Mouse (Mus musculus): Measurements from ENCODE around the gene Wdr3.
A peak's percentile ranks its signal among the peaks of the same experiment; 100 is the strongest.

Wdr3 gene

DNA sequence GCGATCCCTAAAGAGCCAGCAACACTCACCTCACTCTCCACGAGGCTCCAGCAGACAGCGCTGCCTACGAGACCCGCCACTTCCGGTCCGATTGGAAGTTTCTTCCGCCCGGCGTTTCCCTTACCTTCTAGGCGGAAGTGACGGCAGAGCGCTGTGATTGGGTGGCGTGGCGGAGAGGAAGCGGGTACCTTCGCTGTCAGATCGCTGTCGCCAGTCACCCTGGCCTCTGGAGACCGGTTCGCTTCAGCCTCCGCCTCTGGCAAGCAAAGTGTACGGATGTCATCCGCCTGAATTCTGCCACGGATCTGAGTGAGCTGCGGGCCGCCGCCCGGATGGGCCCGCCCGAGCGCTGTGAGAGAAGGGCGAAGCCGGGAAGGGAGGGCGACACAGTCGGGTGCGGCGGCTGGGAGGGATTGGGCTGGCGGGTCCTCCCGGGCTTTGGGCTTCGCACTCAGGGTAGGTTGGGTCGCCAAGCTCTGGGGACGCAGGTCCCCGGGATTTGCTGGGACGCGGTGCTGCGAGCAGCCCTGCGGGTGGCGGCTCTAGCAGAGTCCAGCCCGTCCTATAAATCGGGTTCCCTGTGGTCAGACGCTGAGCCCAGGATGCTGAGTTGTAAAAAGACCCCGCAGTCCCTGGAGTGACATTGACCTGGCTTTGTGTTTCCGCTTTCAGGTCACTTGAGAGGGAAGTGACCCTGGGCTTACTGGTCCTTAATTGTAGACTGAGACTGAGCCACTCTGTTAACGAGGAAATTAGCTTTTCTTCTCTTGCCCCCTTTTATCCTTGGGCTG lies at the start of gene Wdr3, which contains the start of gene Gdap2:
Gene Wdr3, minus strand, starts transcription at position 93 of the 791 bp plus-strand sequence.
Gene Gdap2, plus strand, starts transcription at position 67 of the 791 bp plus-strand sequence.
- DNase-seq (ENCODE audit: low spot score in 2 of 2): peak; percentile 94

DNA sequence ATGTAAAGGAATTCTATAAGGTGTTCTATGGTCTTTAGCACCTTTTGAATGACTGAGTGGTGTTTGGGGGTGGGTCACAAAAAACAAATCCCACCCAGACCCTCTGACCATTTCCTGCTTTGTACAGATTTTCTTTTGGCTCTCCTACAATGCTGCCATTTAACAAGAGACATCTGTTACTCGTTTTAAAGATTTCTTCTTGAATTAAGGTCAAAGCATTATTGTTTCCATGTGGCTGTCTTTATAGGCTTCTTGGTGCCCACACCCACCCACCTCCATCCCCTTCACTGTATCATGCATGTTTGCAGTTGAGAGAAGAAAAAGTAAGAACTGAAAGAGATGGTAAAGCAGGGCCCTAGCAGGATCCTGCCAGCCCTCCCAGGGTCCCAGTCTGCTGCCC lies 44.8 kb upstream of the Wdr3 start:
- DNase-seq (ENCODE audit: low spot score in 2 of 2): no peak

DNA sequence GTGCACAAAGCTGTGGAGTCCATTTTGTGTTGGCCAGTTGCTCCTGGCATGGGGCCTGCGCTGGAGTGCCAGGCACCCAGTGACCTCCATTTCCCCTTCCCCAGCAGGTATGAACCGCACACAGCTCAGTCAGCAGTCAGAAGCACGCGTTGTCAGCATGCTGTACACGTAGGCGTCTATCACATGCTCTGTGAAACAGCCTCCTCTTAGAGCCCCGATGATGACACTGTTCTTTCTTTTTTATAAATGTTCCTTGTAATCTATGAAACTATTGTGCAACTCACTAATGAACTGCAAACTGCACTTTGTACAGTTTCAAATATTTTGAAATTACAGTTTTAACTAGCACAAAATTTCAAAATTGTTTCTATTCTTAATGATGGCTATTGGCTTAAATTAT lies 39.3 kb upstream of the Wdr3 start:
- no peak for DNase-seq (ENCODE audit: low spot score in 2 of 2)

DNA sequence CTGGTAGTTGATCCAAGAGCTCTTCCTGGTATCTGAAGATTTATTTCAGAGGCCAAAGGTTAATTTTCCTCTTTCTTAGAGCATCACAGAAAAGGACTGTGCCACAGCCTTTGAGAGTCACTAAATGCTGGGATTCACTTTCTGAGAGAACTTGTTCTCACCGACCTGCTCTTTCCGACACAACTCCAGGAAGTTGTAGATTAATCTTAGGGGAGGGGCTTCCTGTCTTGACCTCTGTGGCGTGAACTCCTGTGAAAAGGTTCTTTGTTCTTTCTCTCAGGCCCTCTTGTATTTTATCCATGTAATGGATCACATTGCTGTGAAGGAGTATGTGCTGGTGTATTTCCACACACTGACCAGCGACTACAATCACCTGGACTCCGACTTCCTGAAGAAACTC lies 32.0 kb upstream of the Wdr3 start:
- DNase-seq (ENCODE audit: low spot score in 2 of 2): no peak

DNA sequence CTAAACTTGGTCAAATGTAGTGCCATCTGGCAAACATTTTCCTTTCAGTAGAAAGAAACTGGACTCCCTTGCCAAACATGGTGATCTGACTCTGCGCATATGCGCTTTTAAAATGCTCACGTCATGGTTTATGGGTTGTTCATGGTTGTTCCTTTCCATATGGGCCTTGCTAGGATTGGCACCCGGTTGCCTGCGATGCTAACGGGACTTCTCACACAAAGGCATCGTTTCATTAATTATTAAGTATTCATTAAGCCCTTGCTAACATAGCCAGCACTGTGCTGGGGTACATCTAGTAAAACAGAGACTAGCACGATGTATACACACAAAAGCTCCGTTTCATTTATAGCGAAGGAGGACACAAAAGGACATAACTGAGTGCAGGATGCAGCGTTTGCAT lies 27.7 kb upstream of the Wdr3 start:
- DNase-seq (ENCODE audit: low spot score in 2 of 2): no peak

DNA sequence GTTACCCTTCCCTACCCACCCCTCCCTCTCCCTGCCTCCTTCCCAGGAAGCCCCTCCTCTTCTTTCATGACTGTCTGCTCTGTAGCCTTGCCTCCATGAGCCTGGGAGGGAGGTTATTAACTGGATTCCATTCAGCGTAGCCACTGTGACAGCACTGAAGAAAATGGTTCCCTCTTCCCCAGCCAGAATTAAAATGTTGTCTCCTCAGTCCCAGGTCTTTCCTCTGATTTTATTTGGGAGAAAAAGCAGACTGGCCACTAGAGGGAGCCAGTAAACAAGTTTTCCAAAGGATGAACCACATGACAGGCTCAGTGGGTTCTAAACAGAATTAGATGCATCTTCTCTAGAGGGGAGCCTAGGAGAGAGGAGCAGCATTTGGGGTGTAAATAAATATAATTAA lies 27.2 kb upstream of the Wdr3 start:
- DNase-seq (ENCODE audit: low spot score in 2 of 2): peak; percentile 24 to 43

DNA sequence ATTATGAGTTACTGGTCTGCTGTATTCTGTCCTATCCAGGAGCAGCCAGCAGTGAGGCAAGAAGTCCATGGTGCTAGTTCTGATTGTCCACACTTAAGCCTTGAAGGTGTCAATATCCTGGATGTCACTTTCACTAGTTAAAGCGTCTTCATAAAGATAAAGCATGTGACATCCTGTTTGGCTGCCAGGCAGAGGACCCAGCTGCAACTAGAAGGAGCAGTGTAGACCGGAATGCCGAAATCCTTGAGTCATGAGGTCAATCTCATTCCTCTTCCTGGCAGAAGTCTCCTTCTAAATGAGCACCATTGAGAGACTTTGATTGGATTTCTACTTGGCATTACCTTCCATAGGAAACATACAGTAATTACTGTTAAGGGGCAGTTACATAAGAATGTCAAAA lies 18.3 kb upstream of the Wdr3 start:
- DNase-seq (ENCODE audit: low spot score in 2 of 2): no peak

DNA sequence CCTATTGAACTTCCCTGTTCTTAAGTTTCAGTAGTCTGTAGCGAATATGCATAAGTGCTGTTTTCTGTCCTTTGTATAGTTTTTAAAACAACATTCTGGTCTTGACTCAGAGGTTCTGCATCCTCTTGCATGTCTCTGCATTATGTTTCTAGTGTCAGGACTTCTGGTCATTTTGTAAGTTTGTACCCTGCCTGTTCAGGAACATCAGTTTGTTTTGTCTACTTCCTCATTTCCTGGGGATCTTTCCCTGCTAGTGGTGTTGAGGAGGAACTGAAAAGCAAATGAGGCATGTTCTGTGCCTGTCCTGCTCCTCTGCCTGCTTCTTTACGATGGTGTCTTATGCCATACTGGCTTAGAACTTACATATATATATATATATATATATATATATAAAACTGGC lies 13.8 kb upstream of the Wdr3 start:
- DNase-seq (ENCODE audit: low spot score in 2 of 2): peak in 1 of 2 experiments; percentile 32

DNA sequence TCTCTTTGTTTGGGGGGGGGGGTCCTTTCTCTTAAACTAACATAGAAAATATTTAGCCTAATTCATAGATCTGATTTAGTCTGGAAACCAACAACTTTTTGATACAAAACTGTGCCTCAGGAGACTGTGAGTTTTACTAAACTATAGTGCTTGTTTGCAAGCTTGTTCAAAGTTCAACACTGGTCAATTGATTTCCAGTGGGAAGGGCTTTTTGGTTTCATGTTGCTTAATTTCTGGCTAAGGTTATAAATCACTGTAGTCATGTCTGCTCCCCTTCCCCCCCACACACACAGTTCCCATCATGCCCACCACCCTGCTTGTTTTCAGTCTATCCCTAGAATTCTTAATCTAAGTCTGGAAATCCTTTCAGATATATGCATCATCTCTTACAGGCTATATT lies 2.8 kb upstream of the Wdr3 start:
- no peak for DNase-seq (ENCODE audit: low spot score in 2 of 2)

DNA sequence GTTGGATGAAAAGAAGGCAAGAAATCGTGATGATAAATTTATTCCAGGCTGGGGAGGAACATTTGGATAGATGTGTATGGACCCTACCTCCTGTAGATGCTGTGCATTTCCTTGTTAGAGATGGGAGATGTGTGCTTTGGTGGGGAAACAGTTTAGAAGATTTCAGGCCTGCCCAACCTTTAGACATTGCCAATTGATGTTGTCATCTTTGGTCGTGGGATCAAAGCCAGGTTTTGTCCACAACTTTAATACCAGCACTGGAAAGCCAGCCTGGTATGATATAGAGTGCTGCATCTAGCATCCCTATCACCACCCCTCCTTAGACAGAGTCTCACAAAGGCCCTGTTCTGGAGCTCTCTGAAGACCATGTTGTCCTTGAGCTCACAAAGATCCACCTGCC lies 1.3 kb upstream of the Wdr3 start:
- DNase-seq (ENCODE audit: low spot score in 2 of 2): no peak

DNA sequence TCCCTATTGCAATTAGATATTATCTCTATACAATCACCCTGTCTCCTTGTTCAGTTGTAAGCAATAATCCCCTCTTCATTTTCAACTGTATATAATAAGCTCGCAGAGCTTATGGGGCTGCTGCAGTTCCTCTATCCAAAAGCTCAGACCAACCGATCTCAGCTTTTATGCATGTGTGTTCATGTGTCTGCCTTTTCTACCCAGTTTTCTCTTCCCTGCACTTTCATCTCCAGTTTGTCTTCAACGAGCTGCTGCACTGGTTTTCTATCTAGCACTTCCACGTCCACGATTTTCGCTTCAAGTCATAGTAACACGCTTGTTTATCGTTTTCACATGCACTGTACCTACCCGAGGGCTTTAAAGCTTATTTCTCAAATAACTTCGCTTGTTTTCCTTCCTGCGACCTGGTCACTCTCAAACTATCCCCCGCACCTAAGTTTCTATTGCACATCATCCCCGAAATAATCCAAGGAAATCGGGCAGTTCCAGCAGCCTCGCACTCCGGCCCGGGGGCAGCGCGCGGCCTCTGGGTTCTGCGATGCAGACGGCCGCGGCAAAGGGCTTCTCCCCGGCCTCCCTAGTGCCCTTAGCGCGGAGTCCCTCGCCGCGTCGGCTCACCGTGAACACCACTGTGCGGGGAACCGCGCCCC lies 417 bp downstream of the Wdr3 start:
- DNase-seq (ENCODE audit: low spot score in 2 of 2): no peak

DNA sequence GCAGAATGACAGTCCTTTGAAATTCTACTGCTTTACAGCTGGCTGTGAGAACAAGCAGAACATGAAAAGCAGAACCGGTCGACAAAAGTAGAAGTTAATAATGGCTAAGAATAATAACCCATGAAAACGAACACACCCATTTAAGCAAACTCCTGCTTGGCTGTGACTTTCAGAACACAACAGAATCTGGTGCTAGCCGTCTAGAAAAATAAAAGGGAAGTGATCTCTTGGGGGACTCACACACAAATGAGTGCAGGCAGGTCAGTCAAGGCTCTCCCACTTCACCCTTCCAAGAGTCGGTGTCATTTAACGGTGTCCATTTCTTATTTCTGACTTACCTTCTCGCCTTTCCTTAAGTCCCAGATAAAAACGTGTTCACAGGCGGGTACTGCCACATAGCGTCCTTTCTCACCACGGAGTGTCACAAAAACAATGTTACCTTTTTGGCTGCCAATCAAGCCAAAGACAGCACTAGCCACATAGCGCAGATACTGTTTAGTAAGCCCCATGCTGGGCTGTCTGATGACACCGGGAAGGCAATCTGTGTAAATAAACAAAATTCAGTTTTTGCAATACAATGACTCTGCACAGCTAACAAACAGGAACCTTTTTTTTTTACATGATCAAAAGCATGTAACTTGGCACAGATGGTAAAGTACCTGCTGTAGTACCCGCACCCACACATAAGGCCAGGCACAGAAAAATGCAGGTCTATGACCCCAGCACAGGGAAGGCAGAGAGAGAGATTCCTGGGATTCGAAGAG lies 1.3 kb downstream of the Wdr3 start:
- peak in 1 of 2 experiments; percentile 13 for DNase-seq (ENCODE audit: low spot score in 2 of 2)

DNA sequence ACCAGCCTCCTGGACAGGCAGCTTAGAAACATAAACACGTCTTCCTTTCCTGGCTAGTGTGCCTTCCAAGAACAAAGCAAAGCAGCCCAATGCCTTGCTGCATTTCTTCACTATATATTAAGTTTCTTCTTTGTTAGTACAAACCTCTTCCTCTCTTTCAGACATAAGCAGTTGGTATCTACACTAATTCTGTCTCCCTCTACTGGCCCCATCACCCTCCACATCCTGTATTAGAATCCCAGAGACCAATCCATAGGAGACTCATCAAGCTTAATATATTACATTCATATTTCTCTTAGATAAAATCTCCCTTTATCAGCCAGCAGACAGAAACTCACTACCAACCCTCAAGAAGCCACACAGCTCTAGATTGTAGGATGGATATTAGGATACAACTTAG lies 39.8 kb downstream of the Wdr3 start:
- DNase-seq (ENCODE audit: low spot score in 2 of 2): no peak

DNA sequence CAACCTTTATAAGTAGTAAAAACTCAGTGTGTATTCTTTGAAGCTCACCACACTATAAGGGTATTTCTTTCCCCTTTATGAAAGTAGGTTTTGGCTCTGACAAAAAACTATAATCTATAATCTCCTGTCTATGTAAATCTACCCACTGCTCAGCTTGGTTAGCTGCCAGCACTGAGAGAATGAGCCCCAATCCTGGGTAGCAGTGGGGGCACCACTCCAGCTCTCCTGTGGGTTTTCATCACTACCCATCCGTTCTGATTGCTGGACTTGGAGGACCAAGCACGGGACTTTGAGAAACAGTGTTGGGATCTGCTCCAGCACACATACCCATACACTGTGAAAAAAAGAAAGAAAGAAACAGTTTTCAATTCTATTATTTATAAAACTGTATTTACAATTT lies 40.2 kb downstream of the Wdr3 start:
- no peak for DNase-seq (ENCODE audit: low spot score in 2 of 2)

DNA sequence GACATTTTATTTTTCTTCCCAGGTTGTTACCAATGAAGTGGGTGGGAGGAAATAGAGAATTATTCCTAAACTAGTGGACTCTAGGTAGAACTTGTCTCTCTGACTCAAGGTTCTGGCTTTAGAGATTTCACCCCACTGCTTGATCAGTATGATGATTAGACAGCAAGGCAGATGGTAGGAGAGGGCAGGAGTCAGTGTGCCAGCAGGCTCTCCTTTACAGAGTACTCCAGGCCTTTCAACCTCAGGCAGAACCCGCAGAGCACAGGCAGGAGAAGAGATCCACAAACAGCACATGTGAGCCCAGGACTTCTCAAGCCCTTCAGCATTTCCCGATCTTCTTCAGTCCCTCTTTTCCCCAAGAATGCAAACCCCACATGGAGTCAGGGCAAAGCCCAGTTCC lies 43.5 kb downstream of the Wdr3 start:
- no peak for DNase-seq (ENCODE audit: low spot score in 2 of 2)

DNA sequence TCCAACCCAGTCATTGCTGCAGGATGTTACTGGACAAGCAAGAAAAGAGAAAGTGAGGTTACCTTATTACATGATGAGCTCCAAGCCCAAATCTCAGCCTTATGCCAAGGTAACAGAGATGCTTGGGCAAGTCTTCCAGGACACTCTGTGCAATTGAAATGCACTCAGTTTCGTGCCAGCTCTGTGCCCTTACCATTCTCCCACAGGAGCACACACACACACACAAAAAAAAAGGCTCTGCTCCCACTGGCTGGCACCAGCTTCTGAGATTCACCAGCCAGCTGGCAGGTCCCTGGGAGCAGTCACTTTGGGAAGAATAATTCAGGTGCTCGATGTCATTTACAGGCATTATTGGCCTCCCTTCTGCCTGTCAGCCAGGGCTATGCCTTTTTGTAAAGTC lies 55.5 kb downstream of the Wdr3 start:
- DNase-seq (ENCODE audit: low spot score in 2 of 2): no peak

DNA sequence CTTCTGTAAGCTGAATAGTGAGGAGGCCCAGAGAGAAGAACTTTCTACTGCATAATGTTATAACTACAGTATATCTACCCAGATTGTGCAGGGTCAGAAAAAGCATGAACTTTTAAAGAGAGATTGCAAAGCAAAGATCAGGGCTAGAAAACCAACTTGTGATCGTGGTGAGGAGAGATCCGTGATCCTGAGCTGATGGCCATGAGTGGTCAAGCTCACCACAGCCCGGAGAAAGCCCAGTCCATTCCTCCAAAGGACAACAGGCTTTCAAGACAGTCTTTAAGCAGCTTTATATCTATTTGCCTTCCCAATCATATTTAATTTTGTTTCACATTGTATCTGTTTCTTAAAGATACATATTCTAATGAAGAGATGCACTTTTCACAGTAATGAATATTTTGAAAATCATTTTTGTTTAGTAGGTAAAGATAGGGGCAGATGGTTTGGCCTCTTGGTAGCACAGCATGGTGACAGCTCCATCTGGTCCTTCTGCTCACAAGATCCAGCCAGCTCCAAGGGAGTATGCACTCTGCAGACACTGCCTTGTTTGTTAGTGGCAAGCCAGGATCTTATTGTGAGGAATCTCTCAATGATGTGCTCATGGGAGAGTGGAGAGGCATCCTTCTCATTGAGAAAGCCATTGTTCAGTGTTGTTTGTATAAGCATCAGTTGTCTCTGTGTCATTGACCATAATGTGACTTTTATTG lies 59.7 kb downstream of the Wdr3 start:
- DNase-seq (ENCODE audit: low spot score in 2 of 2): no peak

Data from heart, adult 9 months (tissue).